Mouse (Mus musculus) splenic B cell, adult 2 months (primary cell): ENCODE data around the gene Apoa2.

Experiments
- DNase-seq: peaks from one replicate; pipeline ENCODE4 v3.0.0-alpha.2; 2011; ENCODE audit warnings: low read depth, low spot score
- H3K27me3 ChIP-seq: 2 replicates; pipeline ENCODE4 v1.6.1; 2012; ENCODE audit warnings: mild to moderate bottlenecking, low read length, moderate library complexity, mixed read lengths; ENCODE audit not compliant: control insufficient read depth, poor library complexity, insufficient read depth, severe bottlenecking
- H3K36me3 ChIP-seq: 2 replicates; pipeline ENCODE4 v1.6.1; 2012; ENCODE audit warnings: mild to moderate bottlenecking, low read length, moderate library complexity, mixed read lengths; ENCODE audit not compliant: control insufficient read depth, poor library complexity, insufficient read depth, severe bottlenecking

Apoa2 gene

DNA sequence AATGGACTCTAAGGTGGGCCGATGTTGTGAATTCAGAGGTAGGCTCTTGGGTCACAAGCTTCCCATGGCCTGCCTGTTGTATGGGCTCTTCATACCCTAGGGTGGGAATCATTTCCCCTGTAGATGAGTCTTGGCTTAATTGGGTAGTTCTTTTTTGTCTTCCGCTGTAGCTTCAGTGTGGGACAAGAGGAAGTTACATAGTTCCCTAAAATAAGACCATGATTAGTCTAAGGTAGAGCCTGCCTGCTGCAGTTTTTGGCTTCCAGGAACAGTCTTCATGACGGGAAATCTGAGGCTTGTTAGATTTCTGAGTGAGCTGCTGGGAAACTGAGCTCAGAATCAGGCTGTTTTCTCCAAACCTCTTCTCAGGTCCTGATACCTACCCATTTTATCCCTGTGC lies 47.2 kb downstream of the Apoa2 start:
- peak; percentile 44 for DNase-seq
- H3K27me3 ChIP-seq: no peaks in the 10 kb centered on the region
- peaks cover 12% of the 10 kb centered on the region; the same call in 1 of the 2 replicates for H3K36me3 ChIP-seq

DNA sequence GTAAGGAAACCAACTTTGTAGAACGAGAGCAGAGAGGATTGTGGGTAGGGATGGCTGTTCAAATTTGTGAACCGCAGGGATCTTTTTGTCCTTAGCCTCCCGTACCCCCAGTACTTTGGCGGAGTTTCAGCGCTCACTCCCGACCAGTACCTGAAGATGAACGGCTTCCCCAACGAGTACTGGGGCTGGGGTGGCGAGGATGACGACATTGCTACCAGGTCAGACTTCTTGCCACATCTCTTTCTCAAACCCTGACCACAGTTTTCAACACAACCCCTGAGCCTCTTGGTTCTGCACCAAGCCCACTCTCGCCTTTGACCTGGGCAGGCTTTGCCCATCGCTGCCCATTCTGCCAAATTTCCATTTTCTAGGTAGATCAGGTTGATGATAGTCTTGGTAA lies 49.3 kb downstream of the Apoa2 start:
- H3K27me3 ChIP-seq: no peaks in the 10 kb centered on the region
- DNase-seq: no peak
- peaks cover 12% of the 10 kb centered on the region; the same call in 1 of the 2 replicates for H3K36me3 ChIP-seq

DNA sequence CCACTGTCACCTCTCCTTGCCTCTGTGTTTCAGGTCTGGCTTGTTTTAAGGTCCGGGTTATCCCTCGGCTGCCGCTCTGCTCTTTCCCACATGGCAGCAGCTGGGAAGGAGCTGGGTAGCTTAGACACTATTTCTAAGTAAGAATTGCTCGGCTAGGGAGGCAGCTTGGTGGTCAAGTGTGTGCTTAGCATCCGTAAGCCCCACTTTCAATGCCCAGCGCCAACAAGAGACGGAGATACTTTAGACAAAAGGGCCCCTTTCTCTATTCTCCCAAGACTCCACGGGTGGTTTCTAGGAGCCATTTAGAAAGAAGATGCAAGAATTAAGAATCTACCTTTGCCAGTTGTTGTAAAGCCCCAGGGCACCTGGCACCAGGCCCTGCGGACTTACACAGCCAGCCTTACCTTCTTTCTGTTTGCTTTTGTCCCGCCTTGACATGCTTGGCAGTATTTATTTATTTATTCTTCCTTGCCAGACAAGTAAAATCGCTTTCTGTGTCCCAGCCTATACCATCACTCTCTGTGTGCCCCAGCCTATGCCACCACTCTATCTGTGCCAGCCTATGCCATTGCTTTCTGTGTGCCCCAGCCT lies 50.4 kb downstream of the Apoa2 start:
- no peak for DNase-seq
- peaks cover 12% of the 10 kb centered on the region; the same call in 1 of the 2 replicates for H3K36me3 ChIP-seq

More for the DNA sequence above, 50.4 kb downstream of the Apoa2 start:
- H3K27me3 ChIP-seq: no peaks in the 10 kb centered on the region
